Mouse (Mus musculus) urinary bladder, postnatal 10 days (tissue): Measurements from ENCODE around the gene Smox.

Source experiments
- DNase-seq: peaks from one replicate; pipeline ENCODE4 v3.0.0; 2022; ENCODE audit warnings: low spot score

The Smox gene

DNA sequence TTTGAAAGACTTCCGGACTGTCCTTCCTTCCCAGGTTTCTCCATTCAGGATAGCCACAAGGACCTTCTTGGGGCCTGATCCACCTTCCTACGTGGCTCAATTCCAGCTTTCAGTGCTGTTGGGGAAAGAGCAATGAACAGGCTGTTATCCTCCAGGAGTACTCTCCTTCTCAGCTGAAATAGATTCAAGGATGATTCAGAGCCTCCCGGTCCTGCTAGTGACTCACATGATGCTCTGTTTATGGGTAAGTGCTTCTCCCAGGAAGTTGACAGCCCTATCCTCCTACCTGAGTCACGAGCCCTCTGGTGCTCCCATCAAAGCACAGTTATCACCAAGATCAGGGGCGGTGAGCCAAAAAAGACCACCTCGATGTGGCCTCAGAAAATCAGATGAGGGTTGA, 7.1 kb upstream of the Smox start:
- DNase-seq = no peak

DNA sequence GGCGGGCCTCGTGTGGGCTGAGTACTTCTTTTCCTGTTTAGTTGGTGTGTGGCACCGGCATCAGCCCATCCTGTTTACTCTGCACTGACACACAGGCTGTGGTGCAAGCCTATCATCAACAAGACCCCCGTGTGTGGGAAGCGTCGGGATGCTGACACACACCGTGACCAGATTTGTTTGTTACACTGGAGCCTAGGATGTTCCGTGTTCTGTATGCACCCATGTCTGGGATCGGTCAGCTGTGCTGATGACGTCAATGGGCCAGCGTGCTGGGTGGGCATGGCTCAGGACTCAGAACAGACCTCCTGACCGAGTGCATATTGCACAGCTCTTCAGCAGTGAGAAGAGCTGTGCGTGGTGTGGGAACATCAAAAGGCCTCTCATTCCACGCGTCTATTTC, 6.2 kb upstream of the Smox start:
- no peak for DNase-seq

DNA sequence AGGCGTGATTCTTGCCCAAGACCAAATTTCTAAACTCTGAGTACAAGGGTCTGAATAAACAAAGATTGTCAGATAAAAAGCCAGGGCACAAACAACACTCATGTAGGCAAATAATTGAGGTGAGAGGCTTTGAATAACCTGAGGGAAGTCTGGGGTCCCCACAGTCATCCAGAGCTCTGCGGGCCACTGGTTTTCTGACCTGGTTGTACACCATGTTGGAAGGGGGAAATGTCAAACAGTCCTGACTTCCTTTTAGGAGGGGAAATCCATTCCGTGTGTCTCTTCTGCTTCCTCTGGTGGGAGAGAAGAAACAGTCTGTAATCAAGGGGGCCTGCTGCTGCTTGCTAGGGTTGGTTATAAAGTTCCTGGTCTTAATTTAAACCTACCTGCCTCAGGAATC, 5.2 kb upstream of the Smox start:
- DNase-seq = no peak

DNA sequence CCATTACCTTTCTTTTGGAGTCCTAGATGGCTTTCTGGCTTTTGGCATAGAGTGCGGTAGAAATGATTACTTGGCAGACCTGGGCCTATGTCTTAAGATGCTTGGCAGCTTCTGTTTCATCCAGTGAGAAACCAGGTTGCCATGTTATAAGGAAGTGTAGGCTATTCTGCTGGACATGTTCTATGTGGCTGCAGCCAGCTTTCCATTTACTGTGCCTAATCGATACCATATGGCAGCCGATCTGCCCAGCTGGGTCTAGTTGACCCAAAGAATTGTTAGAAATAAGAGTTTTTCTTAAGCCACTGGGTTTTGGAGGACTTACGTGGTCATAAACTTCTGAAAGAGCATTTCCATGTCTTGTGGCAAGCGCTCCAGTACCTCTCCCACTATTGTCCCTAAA, 4.0 kb upstream of the Smox start:
- no peak for DNase-seq

DNA sequence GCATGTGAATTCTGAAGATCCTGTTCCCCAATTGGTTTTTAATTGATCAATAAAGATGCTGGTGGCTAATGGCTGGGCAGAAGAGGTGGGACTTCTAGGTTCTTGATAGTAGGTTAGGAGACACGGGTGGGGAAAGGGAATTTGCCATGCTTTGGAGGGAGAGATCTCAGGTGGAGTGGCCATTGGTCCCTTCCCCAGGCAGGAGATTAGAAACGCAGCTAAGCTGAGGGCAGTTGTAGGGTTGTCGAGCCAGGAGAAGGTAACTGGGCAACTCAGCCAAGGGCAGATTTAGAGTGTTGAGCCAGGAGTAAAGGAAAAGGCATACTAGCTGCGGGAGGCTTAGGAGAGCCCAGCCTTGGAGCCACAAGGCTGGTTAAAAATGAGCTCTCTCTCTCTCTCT, 3.0 kb upstream of the Smox start:
- DNase-seq = no peak

- DNase-seq = no peak
These were observed 2.4 kb upstream of the Smox start for GRCm38 (mm10) chr2:131488870-131489269.

- DNase-seq = no peak
These were observed 1.7 kb upstream of the Smox start for GRCm38 (mm10) chr2:131489591-131489990.

DNA sequence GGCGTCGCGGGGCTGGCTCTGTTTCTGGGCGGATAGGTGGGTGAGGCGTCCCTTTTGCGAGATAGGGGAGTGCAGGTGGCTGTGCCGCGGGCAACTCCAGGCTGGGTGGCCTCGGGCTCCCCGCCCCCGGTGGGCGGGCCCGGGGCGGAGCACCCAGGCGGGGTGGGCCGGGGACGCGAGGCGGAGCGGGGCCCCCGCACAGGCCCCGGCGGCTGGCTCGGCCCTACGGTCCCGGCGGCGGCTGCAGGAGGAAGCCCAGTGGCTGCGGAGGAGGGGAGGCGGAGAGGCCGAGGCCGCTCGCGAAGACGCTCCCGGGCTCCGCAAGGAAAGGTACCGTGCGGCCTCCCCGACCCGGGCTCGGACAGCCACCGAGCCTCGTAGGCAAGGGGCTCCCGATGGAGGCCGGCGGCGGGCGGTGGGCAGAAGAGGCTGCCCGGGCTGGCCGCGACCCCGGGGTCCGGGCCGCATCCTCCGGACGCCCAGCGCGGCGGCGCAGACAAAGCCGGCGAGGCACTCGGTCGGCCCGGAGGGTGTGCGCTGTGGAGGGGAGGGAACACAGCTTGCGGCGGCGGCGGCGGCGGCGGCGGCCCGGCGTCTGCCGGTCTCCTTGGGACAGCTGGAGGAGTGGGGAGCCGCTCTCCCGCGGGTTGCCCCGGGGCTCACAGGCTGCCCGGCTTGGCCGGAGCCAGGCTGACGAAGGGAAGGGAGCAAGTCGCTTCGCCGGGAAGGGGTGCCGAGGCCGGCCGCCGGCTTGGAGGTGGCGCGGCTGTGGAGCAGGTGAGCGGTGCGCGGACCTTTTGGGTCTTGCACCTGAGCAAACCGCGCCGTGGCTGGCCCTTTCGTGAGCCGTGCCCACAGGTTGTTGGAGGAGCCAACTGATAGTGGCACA, 655 bp downstream of the Smox start:
- peak; percentile 33 for DNase-seq

DNA sequence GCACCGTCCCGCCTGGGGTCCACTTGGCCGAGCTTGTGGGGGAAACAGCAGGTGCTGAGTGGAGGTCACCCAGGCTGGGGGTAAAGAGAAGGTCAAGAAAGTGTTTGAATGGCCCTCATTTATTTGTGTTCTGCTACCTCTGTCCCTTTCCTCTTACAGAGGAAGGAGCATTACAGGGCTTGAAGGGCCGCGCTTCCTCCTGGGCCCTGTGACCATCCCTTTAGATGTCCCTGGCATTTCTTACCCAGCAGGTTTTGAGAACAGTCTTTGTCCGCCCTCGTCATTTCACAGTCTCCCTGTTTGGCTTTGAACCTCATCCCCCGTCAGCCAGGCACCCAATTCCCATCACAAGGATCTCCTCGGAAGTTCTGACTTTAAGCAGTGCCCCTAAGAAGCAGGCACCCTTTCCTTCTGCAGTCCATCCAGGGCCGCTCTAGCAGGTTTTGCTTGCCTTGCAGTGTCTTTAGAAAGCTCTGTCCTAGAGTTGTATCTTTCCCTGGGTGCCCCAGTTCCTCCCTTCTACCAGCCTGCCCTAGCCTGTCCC, 1.4 kb downstream of the Smox start:
- no peak for DNase-seq

DNA sequence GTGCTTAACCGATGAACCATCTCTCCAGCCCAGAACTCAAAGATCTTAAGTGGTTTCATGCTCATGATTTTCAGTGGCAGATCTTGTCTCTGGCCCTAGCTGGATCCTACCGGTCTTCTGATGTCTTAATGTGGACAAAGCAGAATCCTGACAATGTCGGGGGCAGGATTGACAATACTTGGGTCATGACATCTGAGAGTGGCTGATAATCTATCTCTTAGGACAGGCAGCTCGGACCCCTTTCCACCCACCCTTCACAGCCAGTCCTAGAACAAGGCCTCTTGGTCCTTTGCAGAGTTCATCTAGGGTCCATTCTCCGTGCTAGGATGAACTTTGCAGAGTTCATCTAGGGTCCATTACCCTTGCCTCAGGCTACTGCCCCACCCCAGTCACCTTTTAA, 2.1 kb downstream of the Smox start:
- DNase-seq = no peak

DNA sequence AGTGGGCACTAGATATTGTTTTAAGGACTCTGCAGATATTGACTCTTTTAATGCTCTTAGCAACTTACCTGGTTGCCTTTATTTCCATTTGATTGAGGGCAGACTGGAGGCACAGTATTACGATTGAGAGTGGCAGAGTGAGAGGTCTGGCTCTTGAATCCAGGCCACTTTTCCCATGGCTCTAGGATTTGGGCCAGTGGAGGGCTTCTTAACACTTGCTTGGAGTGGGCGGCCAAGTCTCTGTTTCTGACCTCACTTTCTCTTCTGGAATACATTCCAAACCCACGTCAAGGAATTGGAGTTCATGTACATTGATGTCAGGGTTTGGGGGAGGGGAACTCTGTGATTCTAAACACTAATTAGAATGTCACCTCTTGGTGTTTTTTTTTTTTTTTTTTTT, 4.0 kb downstream of the Smox start:
- DNase-seq = no peak

- DNase-seq = no peak
These were observed 5.0 kb downstream of the Smox start for GRCm38 (mm10) chr2:131496125-131496820.

DNA sequence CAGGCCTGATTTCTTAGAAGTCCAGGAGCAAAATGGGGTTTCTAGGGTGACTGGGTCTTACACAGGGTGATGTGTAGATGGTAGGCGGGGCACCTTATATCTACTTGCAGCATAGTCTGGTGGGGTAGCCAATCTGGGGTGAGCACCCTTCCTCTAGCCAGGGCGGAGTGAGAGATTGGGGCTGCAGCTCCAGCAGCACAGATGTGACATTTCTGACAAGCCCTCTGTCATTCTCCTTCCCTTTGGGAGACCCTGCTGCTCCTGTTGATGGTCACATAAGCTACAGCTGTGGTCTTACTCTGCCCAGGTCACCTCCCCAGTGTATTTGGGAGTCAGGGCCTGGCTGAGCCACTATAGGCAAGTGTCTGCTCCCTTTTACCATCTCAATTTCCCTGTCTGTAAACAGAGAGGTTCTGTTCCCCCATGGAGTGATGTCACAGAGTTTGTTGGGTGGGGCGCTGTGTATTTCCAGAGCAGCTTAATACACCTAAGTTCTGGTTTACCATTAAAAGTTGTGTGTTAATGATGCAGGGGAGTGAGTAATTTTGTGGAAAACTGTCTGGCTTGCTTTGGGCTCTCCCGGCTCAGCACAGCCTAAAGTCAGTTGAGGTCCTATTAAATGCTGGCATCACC, 6.0 kb downstream of the Smox start:
- DNase-seq = no peak

GRCm38 (mm10) chr2:131498219-131498618, 6.9 kb downstream of the Smox start:
- DNase-seq = no peak

GRCm38 (mm10) chr2:131499290-131499845, 8.1 kb downstream of the Smox start:
- no peak for DNase-seq

GRCm38 (mm10) chr2:131501886-131502285, 10.6 kb downstream of the Smox start:
- no peak for DNase-seq

- DNase-seq = no peak
These were observed 11.3 kb downstream of the Smox start for GRCm38 (mm10) chr2:131502561-131502960.

- DNase-seq = no peak
These were observed 14.1 kb downstream of the Smox start for GRCm38 (mm10) chr2:131505431-131505830.

- no peak for DNase-seq
These were observed 15.1 kb downstream of the Smox start for GRCm38 (mm10) chr2:131506358-131506757.

DNA sequence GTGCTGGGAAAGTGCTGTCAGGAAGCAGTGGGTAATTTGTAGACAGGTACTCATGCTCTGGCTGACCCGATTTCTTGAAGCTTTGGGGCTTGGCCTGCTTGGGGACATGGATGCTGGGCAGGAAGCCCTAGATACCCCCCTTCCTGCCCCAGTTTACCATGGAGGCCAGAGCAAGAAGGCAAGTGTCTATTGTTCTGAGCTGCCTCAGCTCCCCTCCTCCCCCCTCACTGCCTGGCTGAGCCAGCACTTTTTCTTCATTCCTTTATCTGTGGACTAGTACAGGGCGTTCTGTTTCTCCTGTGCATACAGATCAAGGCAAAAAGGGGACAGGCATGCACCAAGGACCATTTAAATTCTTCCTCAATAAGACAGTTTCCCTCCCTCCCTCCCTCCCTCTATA, 17.2 kb downstream of the Smox start:
- DNase-seq = no peak

GRCm38 (mm10) chr2:131509671-131510313, 18.5 kb downstream of the Smox start:
- no peak for DNase-seq

DNA sequence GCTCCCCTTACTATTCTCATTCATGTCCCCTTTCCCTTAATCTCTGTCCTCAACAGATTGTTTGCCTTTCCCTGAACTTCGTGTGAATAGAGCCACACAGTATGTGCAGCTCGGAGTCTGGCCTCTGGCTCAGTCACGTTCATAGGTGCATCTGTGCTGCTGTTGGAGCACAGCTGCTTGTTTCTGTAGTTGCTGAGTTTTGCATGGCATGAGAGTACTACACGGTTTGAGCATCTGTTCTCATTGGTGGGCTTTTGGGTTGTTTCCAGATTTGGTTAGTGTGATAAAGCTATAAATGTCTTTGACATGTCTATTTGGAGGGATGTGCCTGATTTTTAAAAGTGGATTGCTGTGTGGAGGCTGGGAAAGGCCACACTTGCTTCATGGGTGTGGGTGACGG, 19.2 kb downstream of the Smox start:
- DNase-seq = no peak
